Mouse (Mus musculus) bone marrow macrophage, adult 2 months (primary cell): ENCODE data around the gene Slc25a17.

Experiments used
- CTCF ChIP-seq: IDR thresholded peaks from 2 replicates; pipeline ENCODE4 v1.5.1; 2012; ENCODE audit warnings: low read depth, mild to moderate bottlenecking, low read length, moderate library complexity
- POLR2A ChIP-seq: IDR thresholded peaks from 2 replicates; pipeline ENCODE4 v1.6.1; 2012; ENCODE audit warnings: mild to moderate bottlenecking, low read depth, low read length, borderline replicate concordance

- no peak for TF ChIP-seq POLR2A
- no peak for TF ChIP-seq CTCF
Observed at GRCm38 (mm10) chr15:81399297-81399637, 38.7 kb upstream of the Slc25a17 start.
